Mouse (Mus musculus) G1E-ER4 (cell line): ENCODE measurements around the gene Hsp90aa1. TPM values are rescaled to one million over a fixed set of nuclear protein-coding genes. Genes with fewer than 3 reads are reported as not detected.

Experiments used
- GATA1 ChIP-seq: IDR thresholded peaks from one replicate; pipeline ENCODE4 v1.8.0; 2012; ENCODE audit warnings: low read length, inconsistent platforms
- polyA plus RNA-seq: library from polyadenylated mRNA; stranded (reverse); fragments of >175 nt; gene quantifications from 2 replicates; pipeline ENCODE4 v1.2.3, GENCODE M21; 2012

The Hsp90aa1 gene
- polyA plus RNA-seq, 1 experiment, result 402 TPM

DNA sequence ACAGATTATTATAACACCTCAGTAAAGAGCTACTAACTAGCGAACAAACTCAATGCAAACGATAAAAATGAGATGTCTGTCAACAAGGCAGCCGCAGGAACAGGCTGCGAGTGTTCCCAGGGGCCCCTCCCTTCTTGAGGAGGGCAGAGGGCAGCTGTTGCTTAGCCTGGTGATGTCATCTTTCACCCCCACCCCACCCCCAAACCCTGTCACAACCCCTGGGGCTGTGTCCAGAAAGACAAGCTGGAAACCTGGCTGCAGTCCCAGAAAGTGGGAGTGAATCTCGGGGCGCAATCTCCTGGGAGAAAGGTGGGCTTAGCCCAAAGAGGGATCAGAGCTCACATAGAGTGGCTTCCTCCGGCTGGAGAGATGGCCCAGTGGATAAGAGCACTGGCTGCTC lies 21.3 kb downstream of the Hsp90aa1 start:
- no peak for TF ChIP-seq GATA1

DNA sequence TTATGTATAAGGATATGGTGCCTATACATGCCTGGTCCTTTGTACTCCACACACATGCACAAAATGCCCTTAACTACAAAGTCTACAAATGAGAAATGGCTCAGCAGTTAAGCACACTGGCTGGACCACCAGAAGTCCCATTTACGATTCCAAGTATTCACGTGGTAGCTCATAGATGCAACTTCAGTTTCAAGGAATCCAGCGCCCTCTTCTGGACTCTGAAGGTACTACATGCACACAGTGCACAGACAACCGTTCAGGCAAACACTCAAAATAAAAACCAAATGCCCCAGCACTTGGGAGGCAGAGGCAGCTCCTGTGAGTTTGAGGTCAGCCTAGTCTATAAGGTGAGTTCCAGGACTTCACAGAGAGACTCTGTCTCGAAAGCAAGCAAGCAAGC lies 28.3 kb downstream of the Hsp90aa1 start:
- no peak for TF ChIP-seq GATA1

DNA sequence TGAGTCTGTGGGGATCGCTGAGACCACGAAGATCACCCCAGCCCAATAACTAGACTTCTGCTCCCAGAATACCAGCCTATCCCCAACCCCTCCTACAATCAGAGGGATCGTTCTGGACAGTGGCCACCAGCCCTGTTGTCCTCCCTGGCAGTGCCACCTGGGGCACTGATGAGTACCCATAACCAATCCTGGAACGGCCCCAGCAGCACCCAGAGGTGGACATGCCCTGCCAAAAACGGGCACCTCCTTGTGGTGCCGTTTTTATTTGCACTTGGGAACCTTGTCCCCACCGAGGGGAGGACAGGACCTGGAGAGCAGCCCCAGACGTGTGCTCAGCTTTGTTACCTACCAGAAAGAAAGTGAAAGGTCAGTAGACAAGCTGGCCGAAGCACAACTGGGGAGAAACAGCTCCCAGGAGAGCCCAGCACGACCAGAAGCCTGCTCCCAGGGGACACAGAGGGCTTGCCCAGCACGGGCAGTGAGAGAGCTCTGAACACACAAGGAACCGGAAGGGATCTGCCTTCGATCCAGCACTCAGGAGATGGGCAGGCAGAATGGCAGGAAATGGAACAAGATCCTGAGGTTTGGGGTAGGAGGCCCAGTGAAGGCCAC lies 35.0 kb downstream of the Hsp90aa1 start:
- TF ChIP-seq GATA1, result no peak

DNA sequence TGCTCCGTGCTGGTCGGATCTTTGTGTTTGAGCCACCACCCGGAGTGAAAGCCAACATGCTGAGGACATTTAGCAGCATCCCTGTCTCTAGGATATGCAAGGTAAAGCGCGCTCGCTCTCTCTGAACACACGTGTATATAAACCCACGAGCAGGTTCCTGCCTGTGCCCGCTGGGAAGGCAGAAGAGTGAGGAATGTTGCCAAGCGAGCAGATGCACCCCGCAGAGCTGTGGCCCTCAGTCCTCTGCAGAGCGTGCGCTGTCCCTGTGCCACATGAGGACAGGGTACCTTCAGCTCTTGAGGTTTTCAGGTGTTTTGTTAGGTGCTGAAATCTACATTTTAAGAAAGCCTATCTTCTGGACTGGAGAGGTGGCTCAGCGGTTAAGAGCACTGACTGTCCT lies 40.8 kb downstream of the Hsp90aa1 start:
- no peak for TF ChIP-seq GATA1

DNA sequence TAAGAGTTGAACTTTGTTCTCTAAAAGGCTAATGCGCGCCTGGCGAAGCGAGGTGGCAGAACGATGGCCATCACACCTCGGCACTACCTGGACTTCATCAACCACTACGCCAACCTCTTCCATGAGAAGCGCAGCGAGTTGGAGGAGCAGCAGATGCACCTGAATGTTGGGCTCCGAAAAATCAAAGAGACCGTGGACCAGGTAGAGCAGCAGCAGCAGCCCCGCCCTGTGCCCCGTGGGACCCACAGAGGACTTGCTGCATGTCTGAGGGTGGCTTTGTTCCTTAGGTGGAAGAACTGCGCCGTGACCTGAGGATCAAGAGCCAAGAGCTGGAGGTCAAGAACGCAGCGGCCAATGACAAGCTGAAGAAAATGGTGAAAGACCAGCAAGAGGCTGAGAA lies 51.1 kb downstream of the Hsp90aa1 start:
- TF ChIP-seq GATA1, result no peak

DNA sequence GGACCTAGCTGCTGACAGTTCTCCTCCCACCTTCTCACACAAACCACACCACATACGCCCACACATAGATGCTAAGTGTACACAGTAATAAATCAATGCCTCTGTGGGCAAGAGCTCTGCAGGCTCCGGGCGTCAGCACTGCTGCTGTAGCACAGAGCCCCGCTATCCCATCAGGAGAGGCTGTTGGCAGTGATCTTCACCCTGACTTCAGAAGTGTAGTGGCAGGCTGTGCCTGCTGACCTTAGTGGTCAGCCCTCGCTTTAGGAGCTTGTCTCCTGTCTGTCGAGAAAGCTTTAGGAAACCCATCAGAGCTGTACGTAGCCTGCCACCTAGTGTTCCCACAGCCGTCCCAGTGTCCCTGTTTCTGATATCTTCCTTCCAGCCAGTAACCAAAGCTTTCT lies 52.3 kb downstream of the Hsp90aa1 start:
- TF ChIP-seq GATA1, result no peak

Other genes starting within 250 kb of the Hsp90aa1 start
- gene Dync1h1, start 101.3 kb downstream of the Hsp90aa1 start, polyA plus RNA-seq, result 245 and 256 TPM in 2 replicates
- not detected in 2 replicates for gene 1700001K19Rik, start 20.1 kb downstream of the Hsp90aa1 start, polyA plus RNA-seq
- gene Wdr20, start 35.2 kb upstream of the Hsp90aa1 start, polyA plus RNA-seq, result 11.6 and 29.7 TPM in 2 replicates
- gene Mok, start 138.2 kb upstream of the Hsp90aa1 start, polyA plus RNA-seq, result 0.19 and 0.25 TPM in 2 replicates
- 7.4 and 7.8 TPM in 2 replicates for gene Zfp839, start 147.5 kb upstream of the Hsp90aa1 start, polyA plus RNA-seq
- 7.9 and 21.1 TPM in 2 replicates for gene Cinp, start 186.4 kb upstream of the Hsp90aa1 start, polyA plus RNA-seq
- 3.1 and 3.3 TPM in 2 replicates for gene Tecpr2, start 186.5 kb upstream of the Hsp90aa1 start, polyA plus RNA-seq